Comparison of ENCODE assay signal across 18 mouse cellular contexts in genomic region chr3:79205112-79205511, GRCm38 (mm10).
DNase-seq lines count a peak whose midpoint lies in the region; ATAC-seq and TF ChIP-seq lines count a peak whose summit lies in the region.
"Had no signal": no experiment of that assay in that cellular context is flagged by ENCODE, and none has a peak within 500 bp of the region (broad histone marks: within the 10 kb centered on the region; RNA-seq: fewer than 3 reads in every experiment).

No protein-coding gene starts in this region.

- H3K36me3 ChIP-seq in heart, adult 2 months (ENCODE audit: control insufficient read depth, insufficient read depth, low read length), result peaks cover 8% of the 10 kb centered on the region
- H3K36me3 ChIP-seq in neural tube, embryonic 15.5 days, result no peaks in the 10 kb centered on the region
- H3K36me3 ChIP-seq: forebrain, embryonic 15.5 days; heart, embryonic 15.5 days; stomach, embryonic 15.5 days had no signal

- intact Hi-C loops in heart, adult 2 months (cut with DNase I), result no loop called here
- intact Hi-C loops in left cerebral cortex, adult 2 months (cut with DNase I), result no loop called here

- H3K4me3 ChIP-seq in heart, adult 2 months, result no peak overlapping the region
- H3K4me3 ChIP-seq in left cerebral cortex, adult 2 months, result no peak overlapping the region
- no peak overlapping the region for H3K4me3 ChIP-seq in cortical plate, adult 2 months (ENCODE audit: insufficient read depth, low read length)
- no peak overlapping the region for H3K4me3 ChIP-seq in neural tube, embryonic 15.5 days (replicated peaks)
- H3K4me3 ChIP-seq: forebrain, embryonic 15.5 days; heart, embryonic 15.5 days; neural tube, embryonic 13.5 days; stomach, embryonic 15.5 days had no signal

- no peaks in the 10 kb centered on the region for H3K27me3 ChIP-seq in heart, adult 2 months (ENCODE audit: control insufficient read depth, insufficient read depth, low read length)
- H3K27me3 ChIP-seq in neural tube, embryonic 15.5 days (replicated peaks), result no peaks in the 10 kb centered on the region
- H3K27me3 ChIP-seq: forebrain, embryonic 15.5 days; heart, embryonic 15.5 days; neural tube, embryonic 13.5 days; stomach, embryonic 15.5 days had no signal

- TF ChIP-seq EP300 in heart, adult 2 months (IDR thresholded peaks at IDR 0.05; ENCODE audit: insufficient read depth, low read depth, low read length), result 0 out of 2 replicates have a peak, but pooled peaks have one; percentile 11

- 0 out of 2 replicates have a peak, but pooled peaks have one; percentile 8 for TF ChIP-seq POLR2A in heart, adult 2 months (IDR thresholded peaks at IDR 0.05; ENCODE audit: insufficient read depth, low read depth, low read length)
- no peak for TF ChIP-seq POLR2A in cortical plate, adult 2 months (IDR thresholded peaks at IDR 0.05; ENCODE audit: extremely low read depth, insufficient read depth, low read length)

- no peak overlapping the region for H3K4me2 ChIP-seq in neural tube, embryonic 15.5 days
- H3K4me2 ChIP-seq: forebrain, embryonic 15.5 days; heart, embryonic 15.5 days; liver, embryonic 11.5 days; neural tube, embryonic 13.5 days; stomach, embryonic 15.5 days had no signal

- H3K4me1 ChIP-seq in heart, adult 2 months (ENCODE audit: control insufficient read depth, insufficient read depth, low read length), result peaks cover 17% of the 10 kb centered on the region
- H3K4me1 ChIP-seq in cortical plate, adult 2 months (ENCODE audit: control insufficient read depth, insufficient read depth, low read length), result peaks cover 5% of the 10 kb centered on the region
- peaks cover 19% of the 10 kb centered on the region for H3K4me1 ChIP-seq in neural tube, embryonic 15.5 days

- ATAC-seq in neural tube, embryonic 15.5 days (ENCODE audit: low FRiP score), result no peak
- ATAC-seq: activated CD4-positive, CD25-positive, alpha-beta regulatory T cell, adult 4 months; forebrain, embryonic 15.5 days had no signal

- peaks cover 5% of the 10 kb centered on the region for H3K79me2 ChIP-seq in heart, adult 2 months (replicated peaks; ENCODE audit: control insufficient read depth, insufficient read depth, low read length)

- peak overlapping the region; percentile 50 for H3K9ac ChIP-seq in heart, adult 2 months (ENCODE audit: low read depth, low read length)
- no peak overlapping the region for H3K9ac ChIP-seq in neural tube, embryonic 15.5 days (replicated peaks)
- H3K9ac ChIP-seq: forebrain, embryonic 15.5 days; heart, embryonic 15.5 days; stomach, embryonic 15.5 days had no signal

- peak; percentile 60 for TF ChIP-seq CTCF in heart, adult 2 months (IDR thresholded peaks at IDR 0.05)
- TF ChIP-seq CTCF in left cerebral cortex, adult 2 months (IDR thresholded peaks at IDR 0.05), result peak; percentile 29
- peak; percentile 29; the same call in 1 of the 2 replicates for TF ChIP-seq CTCF in cortical plate, adult 2 months (IDR thresholded peaks at IDR 0.05; ENCODE audit: extremely low read depth, insufficient read depth, low read length)

- WGBS in heart, adult 2 months, result 31% methylated on average over 3 of the region's 3 CpGs
- WGBS in neural tube, embryonic 15.5 days, result 15% methylated on average over 3 of the region's 3 CpGs

- DNase-seq in heart, adult 2 months, result peak in 1 of 2 experiments; percentile 28
- no peak for DNase-seq in heart, postnatal 4 days
- DNase-seq in left cerebral cortex, adult 2 months (ENCODE audit: extremely low spot score in 1 of 2, low spot score in 2 of 2), result no peak
- no peak for DNase-seq in left cerebral cortex, adult 18-20 months (ENCODE audit: low spot score in 2 of 2)
- DNase-seq in ES-CJ7 (ENCODE audit: low read depth, low spot score), result peak; percentile 56
- DNase-seq: cerebellum, adult 11-12 months; gastrocnemius, postnatal 14 days; kidney, postnatal 25 days; layer of hippocampus, postnatal 36 days had no signal

- H3K27ac ChIP-seq in heart, adult 2 months, result peak overlapping the region; percentile 94
- peak overlapping the region; percentile 63 for H3K27ac ChIP-seq in left cerebral cortex, adult 2 months
- H3K27ac ChIP-seq in cortical plate, adult 2 months (ENCODE audit: insufficient read depth, low read length), result 0 out of 2 replicates have a peak overlapping the region, but pooled peaks have one; percentile 6
- H3K27ac ChIP-seq in neural tube, embryonic 15.5 days (replicated peaks), result no peak overlapping the region; the same call in 1 of the 2 replicates
- H3K27ac ChIP-seq: forebrain, embryonic 15.5 days; heart, embryonic 15.5 days; macrophage; neural tube, embryonic 13.5 days; stomach, embryonic 15.5 days had no signal

- H3K9me3 ChIP-seq in neural tube, embryonic 15.5 days (replicated peaks), result no peaks in the 10 kb centered on the region
- H3K9me3 ChIP-seq: forebrain, embryonic 15.5 days; heart, embryonic 15.5 days; neural tube, embryonic 13.5 days; stomach, embryonic 15.5 days had no signal
